Mouse (Mus musculus) limb, embryonic 15.5 days (tissue): Measurements from ENCODE around the gene C87436. TPM values are rescaled to one million over a fixed set of nuclear protein-coding genes. Genes with fewer than 3 reads are reported as not detected.

ENCODE experiments used
- ATAC-seq: fragments of 200-750 bp; cut with Nextera tagmentation; 2 replicates; pipeline ENCODE4 v1.8.0; 2017; ENCODE audit warnings: low read depth, moderate TSS enrichment; ENCODE audit not compliant: insufficient number of reproducible peaks, low FRiP score, low TSS enrichment
- H3K27ac ChIP-seq: fragments of 300-500 bp; sonication (generic); 2 replicates; pipeline ENCODE4 v1.5.1; 2015; ENCODE audit warnings: moderate library complexity, mild to moderate bottlenecking, inconsistent platforms
- H3K27me3 ChIP-seq: fragments of 300-500 bp; sonication (generic); 2 replicates; pipeline ENCODE4 v1.6.1; 2015; ENCODE audit warnings: inconsistent platforms
- H3K36me3 ChIP-seq: fragments of 300-500 bp; sonication (generic); 2 replicates; pipeline ENCODE4 v1.6.1; 2015; ENCODE audit warnings: inconsistent platforms
- H3K4me1 ChIP-seq: fragments of 300-500 bp; sonication (generic); 2 replicates; pipeline ENCODE4 v1.6.1; 2015; ENCODE audit warnings: inconsistent platforms
- H3K4me2 ChIP-seq: fragments of 300-500 bp; sonication (generic); 2 replicates; pipeline ENCODE4 v1.6.1; 2015; ENCODE audit warnings: mild to moderate bottlenecking, inconsistent platforms
- H3K4me3 ChIP-seq: fragments of 300-500 bp; sonication (generic); 2 replicates; pipeline ENCODE4 v1.5.1; 2015; ENCODE audit warnings: mild to moderate bottlenecking, inconsistent platforms
- H3K9ac ChIP-seq: fragments of 300-500 bp; sonication (generic); 2 replicates; pipeline ENCODE4 v1.6.1; 2015; ENCODE audit warnings: inconsistent platforms
- H3K9me3 ChIP-seq: fragments of 300-500 bp; sonication (generic); 2 replicates; pipeline ENCODE4 v1.6.1; 2016; ENCODE audit warnings: inconsistent platforms
- WGBS: fragments of 180-500 bp; shearing (Covaris S2); methylation state at CpG from one replicate; pipeline ENCODE4 v1.1.7; 2015; 5-methylcytosine and 5-hydroxymethylcytosine counted together
- polyA plus RNA-seq: library from polyadenylated mRNA; unstranded; fragments of >200 nt; fragmentation: Nextera tagmentation; extraction: Ambion mirVana; gene quantifications from 2 replicates; pipeline ENCODE4 v1.2.1, GENCODE M21; 2015

C87436 gene
- polyA plus RNA-seq: 22.9 and 24.5 TPM in 2 replicates

DNA sequence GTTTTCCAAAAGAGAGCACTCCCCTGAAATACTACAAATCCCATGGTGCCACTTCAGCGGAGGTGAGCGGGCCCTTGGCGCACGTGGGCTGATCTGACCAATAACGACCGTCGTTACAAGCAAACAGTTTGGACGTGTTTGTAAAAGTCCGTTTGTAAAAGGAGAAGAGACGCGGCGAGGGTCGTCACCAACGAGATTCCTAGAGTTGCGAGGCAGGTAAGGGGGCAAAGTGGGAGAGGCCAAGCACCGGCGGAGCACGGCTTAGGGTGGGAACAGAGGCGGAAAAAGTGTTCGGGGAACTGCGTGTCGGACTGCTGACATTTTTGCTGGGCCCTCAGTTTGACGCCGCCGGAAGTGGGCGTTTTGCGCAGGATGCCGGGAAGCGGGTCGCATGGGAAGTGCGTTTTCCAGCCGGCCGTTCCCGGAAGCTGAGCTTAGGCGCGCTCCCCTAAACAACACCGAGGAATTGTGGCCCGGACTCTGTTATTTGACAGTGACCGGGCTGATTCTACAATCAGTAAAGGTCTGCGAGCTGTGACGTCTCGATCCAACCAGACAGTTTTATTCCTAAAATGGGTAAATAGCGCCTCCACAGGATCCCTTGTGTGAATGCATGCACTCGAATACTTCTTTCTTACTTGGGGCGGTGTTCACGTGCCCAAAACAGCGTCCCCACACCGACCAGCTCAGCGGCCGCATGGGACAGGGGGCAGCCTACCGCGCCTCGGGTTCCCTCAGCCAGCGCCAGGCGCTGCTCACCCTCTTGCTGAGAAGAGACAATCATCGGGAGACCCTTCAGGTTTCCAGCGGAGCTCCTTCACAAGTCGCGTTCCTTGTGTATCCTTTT lies at the start of gene C87436:
Gene C87436 (plus strand): TSS at position 103 of the 847 bp plus-strand sequence.
- Histone ChIP-seq H3K36me3 (peaks cover 41% of the 10 kb centered on the region), H3K4me2 (peak within 1 kb of the TSS; percentile 78), H3K27me3 (no peaks in the 10 kb centered on the region), H3K4me3 (peak within 1 kb of the TSS; percentile 73), H3K9ac (peak within 1 kb of the TSS; percentile 74), H3K4me1 (peaks cover 6% of the 10 kb centered on the region), H3K9me3 (no peaks in the 10 kb centered on the region), H3K27ac (peak within 1 kb of the TSS; percentile 99)
- under 1% methylated on average over 59 of the region's 59 CpGs for WGBS
- ATAC-seq: peak; percentile 91

DNA sequence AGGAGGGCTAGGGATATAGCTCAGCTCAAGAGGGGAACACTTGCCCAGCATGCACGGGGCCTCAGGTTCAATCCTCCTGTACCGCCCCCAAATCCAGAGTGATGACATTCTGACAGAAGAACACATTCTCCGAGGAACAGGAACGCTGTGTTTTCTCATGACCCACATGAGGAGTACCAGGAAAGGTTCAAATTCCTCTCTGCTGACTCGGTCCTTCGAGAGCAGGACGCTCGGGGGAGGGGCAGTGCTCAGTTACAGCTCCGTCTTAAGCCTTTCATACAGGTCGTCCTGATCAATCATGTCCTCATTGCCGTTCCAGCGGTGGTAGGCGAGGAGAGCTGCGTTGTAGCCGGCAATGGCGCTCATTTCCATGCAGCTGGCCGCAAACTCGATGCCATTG lies 49.7 kb upstream of the C87436 start:
- Histone ChIP-seq H3K4me1 (no peaks in the 10 kb centered on the region), H3K9ac (no peak overlapping the region), H3K9me3 (no peaks in the 10 kb centered on the region), H3K27me3 (no peaks in the 10 kb centered on the region), H3K4me3 (no peak overlapping the region), H3K4me2 (no peak overlapping the region), H3K36me3 (peaks cover 60% of the 10 kb centered on the region), H3K27ac (no peak overlapping the region)
- 80% methylated on average over 18 of the region's 18 CpGs for WGBS
- ATAC-seq: no peak

DNA sequence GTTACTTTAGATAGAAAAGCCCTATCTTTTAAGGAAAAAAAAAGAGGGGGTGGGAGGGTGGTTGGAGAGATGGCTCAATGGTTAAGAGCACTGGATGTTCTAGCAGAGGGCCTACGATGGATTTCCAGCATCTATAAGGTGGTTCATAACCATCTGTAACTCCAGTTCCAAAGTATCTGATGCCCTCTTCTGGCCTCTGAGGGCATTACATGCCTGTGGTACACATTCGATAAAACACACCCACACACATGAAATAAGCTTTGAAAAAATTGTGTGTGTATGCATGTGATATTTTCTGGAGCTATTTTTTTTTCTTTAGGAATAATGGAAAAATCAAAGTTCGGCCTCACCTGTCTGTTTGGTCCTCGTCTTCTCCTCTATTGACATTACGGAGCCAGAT lies 46.8 kb upstream of the C87436 start:
- no peak for ATAC-seq
- 95% methylated on average over 5 of the region's 5 CpGs for WGBS
- H3K4me3 ChIP-seq: no peak overlapping the region
- no peaks in the 10 kb centered on the region for H3K27me3 ChIP-seq
- H3K27ac ChIP-seq: no peak overlapping the region
- H3K9me3 ChIP-seq: no peaks in the 10 kb centered on the region
- H3K4me1 ChIP-seq: peaks cover 12% of the 10 kb centered on the region
- peaks cover 55% of the 10 kb centered on the region for H3K36me3 ChIP-seq
- H3K9ac ChIP-seq: no peak overlapping the region
- H3K4me2 ChIP-seq: no peak overlapping the region

DNA sequence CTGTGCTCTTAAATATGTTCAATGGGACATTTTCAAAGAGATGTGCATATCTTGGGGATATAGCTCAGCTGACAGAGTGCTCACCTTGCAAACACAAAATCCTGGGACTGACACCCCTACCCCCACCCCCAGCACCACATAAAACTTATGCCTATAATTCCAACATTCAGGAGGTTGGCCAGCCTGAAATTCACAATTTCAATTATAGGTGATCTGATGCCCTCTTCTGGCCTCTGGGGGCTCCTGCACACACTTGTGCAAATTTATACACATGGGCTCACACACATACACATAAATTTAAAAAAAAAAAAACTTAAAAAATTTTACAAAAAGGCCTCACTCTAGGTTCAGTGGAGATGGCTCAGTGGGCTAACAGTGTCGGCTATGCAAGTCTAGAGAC lies 45.0 kb upstream of the C87436 start:
- H3K27me3 ChIP-seq: no peaks in the 10 kb centered on the region
- ATAC-seq: no peak
- 88% methylated on average over 1 of the region's 1 CpGs for WGBS
- H3K4me3 ChIP-seq: no peak overlapping the region
- no peak overlapping the region for H3K27ac ChIP-seq
- no peaks in the 10 kb centered on the region for H3K9me3 ChIP-seq
- H3K4me2 ChIP-seq: no peak overlapping the region
- H3K36me3 ChIP-seq: peaks cover 43% of the 10 kb centered on the region
- no peak overlapping the region for H3K9ac ChIP-seq
- H3K4me1 ChIP-seq: peaks cover 18% of the 10 kb centered on the region

DNA sequence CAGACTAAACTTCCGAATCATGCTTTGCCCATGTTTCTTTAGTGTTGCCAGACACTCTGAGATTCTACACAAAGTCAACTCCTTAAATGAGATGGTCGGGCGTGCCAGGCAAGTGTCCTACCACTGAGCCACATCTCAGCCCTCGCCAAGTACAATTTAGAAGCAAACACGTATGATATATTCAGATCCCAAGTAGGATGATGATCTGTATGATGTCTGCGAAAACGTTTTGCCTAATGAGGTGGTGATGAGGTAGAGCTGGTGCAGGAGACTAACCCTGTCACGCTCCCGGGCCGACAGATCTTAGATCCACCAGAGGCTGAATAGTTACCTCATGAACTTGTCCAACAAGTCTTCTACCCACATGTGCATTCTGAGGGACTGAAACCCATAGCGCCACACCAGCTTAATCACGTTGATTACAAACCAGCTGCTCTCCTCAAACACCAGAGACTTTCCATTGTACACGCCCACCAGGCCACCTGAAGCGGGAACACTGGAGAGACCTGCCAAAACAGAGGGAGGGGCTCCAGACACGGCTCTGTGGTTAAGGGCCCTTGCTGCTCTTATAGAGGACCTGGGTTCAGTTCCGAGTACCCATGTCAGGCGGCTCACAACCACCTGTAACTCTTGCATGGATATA lies 44.0 kb upstream of the C87436 start:
- no peak overlapping the region for H3K4me2 ChIP-seq
- H3K9ac ChIP-seq: no peak overlapping the region
- H3K4me3 ChIP-seq: no peak overlapping the region
- no peak for ATAC-seq
- 83% methylated on average over 17 of the region's 17 CpGs for WGBS
- H3K27ac ChIP-seq: no peak overlapping the region
- H3K4me1 ChIP-seq: peaks cover 18% of the 10 kb centered on the region
- peaks cover 33% of the 10 kb centered on the region for H3K36me3 ChIP-seq
- H3K9me3 ChIP-seq: no peaks in the 10 kb centered on the region
- no peaks in the 10 kb centered on the region for H3K27me3 ChIP-seq

DNA sequence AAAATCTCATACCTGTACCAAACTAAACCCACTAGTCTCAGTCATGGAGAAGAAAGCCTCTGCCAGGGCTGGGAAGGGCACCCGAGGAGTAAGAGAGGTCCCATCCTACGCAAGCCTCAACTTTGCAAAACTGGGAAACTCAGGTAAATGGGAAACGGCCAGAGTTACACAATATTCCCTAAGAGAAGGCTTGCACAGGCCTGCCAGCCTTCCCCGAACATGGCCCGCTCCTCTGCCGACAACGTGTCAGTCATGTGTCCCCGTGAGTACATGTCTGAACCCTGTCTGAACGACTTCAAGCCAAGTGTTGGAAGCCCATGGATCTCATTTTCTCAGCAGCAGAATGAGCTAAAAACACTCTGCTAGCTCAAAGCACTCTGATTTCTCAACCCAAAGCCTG lies 43.2 kb upstream of the C87436 start:
- WGBS: 70% methylated on average over 9 of the region's 9 CpGs
- no peaks in the 10 kb centered on the region for H3K27me3 ChIP-seq
- peak overlapping the region; percentile 43; the same call in 1 of the 2 replicates for H3K27ac ChIP-seq
- no peaks in the 10 kb centered on the region for H3K9me3 ChIP-seq
- peaks cover 25% of the 10 kb centered on the region for H3K36me3 ChIP-seq
- ATAC-seq: no peak
- 0 out of 2 replicates have a peak overlapping the region, but pooled peaks have one; percentile 96 for H3K4me3 ChIP-seq
- peak overlapping the region; percentile 70 for H3K4me2 ChIP-seq
- peaks cover 18% of the 10 kb centered on the region for H3K4me1 ChIP-seq
- no peak overlapping the region for H3K9ac ChIP-seq

DNA sequence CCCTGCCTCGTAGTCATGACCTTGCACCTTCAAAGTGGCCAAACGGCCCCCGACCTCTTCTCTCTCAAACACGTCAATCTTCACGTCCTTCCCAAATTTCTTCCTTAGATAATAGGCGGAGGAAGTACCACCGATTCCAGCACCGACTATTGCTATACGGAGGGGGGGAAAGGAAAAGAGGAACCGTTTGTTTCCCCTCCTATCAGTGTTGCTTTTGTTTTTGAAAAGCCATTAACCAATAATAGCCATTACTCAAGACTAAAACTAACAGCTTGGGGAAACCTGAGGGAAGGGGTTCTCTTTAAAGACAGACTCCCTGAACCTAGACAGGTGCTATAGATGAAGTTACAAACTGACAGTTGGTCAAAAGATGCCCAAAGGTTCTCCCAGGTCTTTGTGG lies 42.2 kb upstream of the C87436 start:
- no peak for ATAC-seq
- Histone ChIP-seq H3K27me3 (no peaks in the 10 kb centered on the region), H3K4me1 (peaks cover 18% of the 10 kb centered on the region), H3K9ac (peak overlapping the region; percentile 87), H3K9me3 (no peaks in the 10 kb centered on the region), H3K27ac (peak overlapping the region; percentile 93), H3K36me3 (peaks cover 16% of the 10 kb centered on the region), H3K4me3 (peak overlapping the region; percentile 96), H3K4me2 (peak overlapping the region; percentile 70)
- WGBS: 40% methylated on average over 10 of the region's 10 CpGs

DNA sequence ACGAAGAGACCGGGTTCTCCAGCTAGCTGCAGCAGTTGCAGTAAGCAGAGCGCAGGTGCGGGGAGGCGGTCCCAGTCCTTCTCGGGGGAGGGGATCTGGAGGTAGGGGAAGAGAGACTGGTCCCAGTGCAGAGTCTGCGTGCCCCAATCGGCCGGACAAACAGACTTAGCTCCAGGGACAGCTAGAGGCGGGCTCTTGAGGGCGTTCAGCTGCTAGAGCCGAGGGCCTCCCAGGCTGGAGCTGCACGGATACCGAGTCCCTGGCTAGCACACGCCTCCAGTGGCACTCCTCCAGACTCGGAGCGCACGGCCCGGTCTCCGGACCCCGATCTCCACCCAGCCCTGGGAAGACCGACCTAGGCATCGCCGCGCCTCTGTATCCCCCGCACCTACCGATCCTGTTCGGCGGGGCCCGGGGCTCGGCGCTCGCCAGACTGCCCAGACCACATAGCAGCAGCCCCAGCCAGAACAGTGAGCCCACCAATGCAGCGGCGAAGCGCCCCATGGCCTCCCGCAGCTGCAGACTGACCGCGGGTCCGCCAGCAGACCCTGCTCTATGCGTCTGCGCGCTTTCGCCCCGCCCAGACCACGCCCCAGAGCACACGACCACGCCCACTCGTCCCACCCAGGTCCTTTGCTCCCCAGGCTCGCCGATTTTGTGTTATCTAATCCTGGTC lies 41.5 kb upstream of the C87436 start, which contains the start of gene Pcyox1:
Gene Pcyox1 (minus strand): TSS at position 574 of the 676 bp plus-strand sequence.
- no peaks in the 10 kb centered on the region for H3K27me3 ChIP-seq
- H3K4me3 ChIP-seq: peak within 1 kb of the TSS; percentile 96
- ATAC-seq: peak; percentile 91
- H3K4me2 ChIP-seq: peak within 1 kb of the TSS; percentile 70
- H3K4me1 ChIP-seq: peaks cover 18% of the 10 kb centered on the region
- H3K36me3 ChIP-seq: peaks cover 8% of the 10 kb centered on the region
- peak within 1 kb of the TSS; percentile 87 for H3K9ac ChIP-seq
- under 1% methylated on average over 51 of the region's 51 CpGs for WGBS
- no peaks in the 10 kb centered on the region for H3K9me3 ChIP-seq
- peak within 1 kb of the TSS; percentile 93 for H3K27ac ChIP-seq

DNA sequence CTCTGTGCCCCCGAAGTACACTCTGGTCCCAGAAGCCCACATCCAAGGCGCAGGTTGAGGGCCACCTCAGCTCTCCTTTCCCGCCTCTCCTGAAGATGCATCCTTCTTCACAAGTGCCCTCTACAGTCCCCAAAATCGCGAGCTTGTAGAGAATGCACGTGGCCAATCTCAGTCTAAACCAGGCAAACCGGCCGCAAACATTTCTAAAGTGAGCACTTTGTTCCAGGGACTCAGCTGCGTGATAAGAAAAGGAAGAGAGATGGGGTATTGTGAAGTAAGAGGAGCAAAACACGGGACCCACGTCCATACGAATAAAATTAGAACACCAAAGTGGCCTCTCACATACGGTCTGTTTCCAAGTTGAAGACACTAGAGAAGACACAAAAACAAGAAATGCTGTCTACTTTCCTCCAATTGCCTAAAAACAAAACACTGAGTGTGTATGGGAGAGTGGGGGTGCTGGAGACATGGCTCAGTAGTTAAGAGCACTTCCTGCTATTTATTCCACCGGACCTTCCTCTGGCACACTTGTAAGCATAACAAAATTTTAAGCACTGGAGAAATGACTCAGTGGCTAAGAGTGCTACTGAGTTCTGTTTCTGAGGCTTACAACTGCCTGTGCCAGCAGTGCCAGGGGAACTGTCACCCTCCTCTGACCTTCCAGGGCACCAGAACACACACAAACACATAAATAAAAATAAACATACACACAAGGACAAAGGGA lies 40.8 kb upstream of the C87436 start:
- H3K9me3 ChIP-seq: no peaks in the 10 kb centered on the region
- H3K36me3 ChIP-seq: peaks cover 1% of the 10 kb centered on the region
- ATAC-seq: peak; percentile 53
- H3K9ac ChIP-seq: peak overlapping the region; percentile 87
- WGBS: 5% methylated on average over 14 of the region's 14 CpGs
- H3K4me3 ChIP-seq: peak overlapping the region; percentile 96
- H3K4me2 ChIP-seq: peak overlapping the region; percentile 70
- H3K27me3 ChIP-seq: no peaks in the 10 kb centered on the region
- peak overlapping the region; percentile 93 for H3K27ac ChIP-seq
- peaks cover 18% of the 10 kb centered on the region for H3K4me1 ChIP-seq

DNA sequence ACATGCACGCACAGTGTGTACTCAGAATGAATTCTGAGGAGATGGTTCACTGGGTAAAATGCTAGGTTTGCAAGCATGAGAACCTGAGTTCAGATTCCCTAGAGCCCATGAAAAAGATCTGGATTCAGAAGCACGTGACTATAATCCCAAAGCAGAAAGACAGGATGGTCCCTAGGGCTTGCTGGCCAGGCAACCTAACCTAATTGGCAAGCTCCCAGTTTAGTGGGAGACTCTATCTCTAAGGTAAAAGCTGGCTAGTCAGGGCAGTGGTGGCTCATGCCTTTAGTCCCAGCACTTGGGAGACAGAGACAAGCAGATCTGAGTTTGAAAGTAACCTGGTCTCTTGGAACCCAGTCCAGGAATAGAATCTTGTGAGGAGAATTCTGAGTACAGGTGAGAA lies 39.2 kb upstream of the C87436 start:
- no peak for ATAC-seq
- Histone ChIP-seq H3K4me3 (no peak overlapping the region), H3K27me3 (no peaks in the 10 kb centered on the region), H3K9me3 (no peaks in the 10 kb centered on the region), H3K9ac (no peak overlapping the region), H3K27ac (no peak overlapping the region), H3K4me1 (peaks cover 18% of the 10 kb centered on the region), H3K36me3 (no peaks in the 10 kb centered on the region), H3K4me2 (no peak overlapping the region)
- WGBS: 72% methylated on average over 2 of the region's 2 CpGs

DNA sequence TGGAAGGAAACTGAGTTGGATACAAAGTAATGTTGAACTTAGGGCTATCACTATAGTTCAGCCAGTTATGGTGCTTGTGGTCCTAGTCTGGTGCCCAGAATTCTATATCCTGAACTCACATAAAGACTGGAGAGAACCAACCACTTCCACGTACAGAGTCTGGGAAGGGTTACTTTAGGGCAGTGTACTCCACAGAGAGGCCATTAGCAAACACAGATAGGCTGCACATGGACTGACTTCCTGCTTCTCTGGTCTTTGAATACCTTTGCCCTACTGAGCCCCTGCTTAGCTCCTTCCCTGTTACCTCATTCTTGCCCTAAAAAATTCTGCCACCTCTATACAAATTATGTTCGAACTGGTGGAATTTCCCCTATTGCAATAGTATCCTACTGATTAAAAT lies 38.2 kb upstream of the C87436 start:
- 78% methylated on average over 2 of the region's 2 CpGs for WGBS
- Histone ChIP-seq H3K4me3 (no peak overlapping the region), H3K9me3 (no peaks in the 10 kb centered on the region), H3K36me3 (no peaks in the 10 kb centered on the region), H3K27me3 (no peaks in the 10 kb centered on the region), H3K4me1 (peaks cover 18% of the 10 kb centered on the region), H3K27ac (no peak overlapping the region), H3K9ac (no peak overlapping the region), H3K4me2 (no peak overlapping the region)
- ATAC-seq: no peak
